Comparison of ENCODE assay signal across 28 mouse cellular contexts in genomic region chr8:84126742-84127141, GRCm38 (mm10). TPM values are rescaled to one million over a fixed set of nuclear protein-coding genes. Genes with fewer than 3 reads are reported as not detected.
DNase-seq lines count a peak whose midpoint lies in the region; ATAC-seq lines count a peak whose summit lies in the region.
"Had no signal": no experiment of that assay in that cellular context is flagged by ENCODE, and none has a peak within 500 bp of the region (broad histone marks: within the 10 kb centered on the region; RNA-seq: fewer than 3 reads in every experiment).

No protein-coding gene starts in this region.

- no peak overlapping the region for H3K4me2 ChIP-seq in embryonic facial prominence, embryonic 13.5 days
- H3K4me2 ChIP-seq in limb, embryonic 13.5 days (replicated peaks) = no peak overlapping the region
- H3K4me2 ChIP-seq: embryonic facial prominence, embryonic 15.5 days; hindbrain, embryonic 14.5 days; liver, embryonic 12.5 days; midbrain, embryonic 13.5 days; neural tube, embryonic 12.5 days; stomach, embryonic 15.5 days had no signal

- no peak overlapping the region for H3K4me3 ChIP-seq in embryonic facial prominence, embryonic 13.5 days
- H3K4me3 ChIP-seq in embryonic facial prominence, embryonic 10.5 days = no peak overlapping the region
- H3K4me3 ChIP-seq in limb, embryonic 13.5 days = no peak overlapping the region
- H3K4me3 ChIP-seq: embryonic facial prominence, embryonic 15.5 days; liver, embryonic 12.5 days; midbrain, embryonic 13.5 days; neural tube, embryonic 12.5 days; stomach, embryonic 15.5 days had no signal

- H3K9ac ChIP-seq in embryonic facial prominence, embryonic 13.5 days = no peak overlapping the region
- H3K9ac ChIP-seq in limb, embryonic 13.5 days = no peak overlapping the region
- H3K9ac ChIP-seq: embryonic facial prominence, embryonic 15.5 days; hindbrain, embryonic 14.5 days; liver, embryonic 12.5 days; neural tube, embryonic 12.5 days; stomach, embryonic 15.5 days had no signal

- H3K27me3 ChIP-seq in embryonic facial prominence, embryonic 13.5 days = peaks cover 3% of the 10 kb centered on the region; the same call in 1 of the 2 replicates
- H3K27me3 ChIP-seq in embryonic facial prominence, embryonic 10.5 days (replicated peaks; ENCODE audit: low read depth, poor library complexity, severe bottlenecking) = peaks cover 19% of the 10 kb centered on the region
- H3K27me3 ChIP-seq in limb, embryonic 13.5 days = no peaks in the 10 kb centered on the region
- H3K27me3 ChIP-seq: embryonic facial prominence, embryonic 15.5 days; midbrain, embryonic 13.5 days; stomach, embryonic 15.5 days had no signal

- H3K4me1 ChIP-seq in embryonic facial prominence, embryonic 13.5 days = peaks cover 30% of the 10 kb centered on the region
- peaks cover 32% of the 10 kb centered on the region for H3K4me1 ChIP-seq in embryonic facial prominence, embryonic 10.5 days
- peaks cover 23% of the 10 kb centered on the region for H3K4me1 ChIP-seq in limb, embryonic 13.5 days
- H3K4me1 ChIP-seq: neural tube, embryonic 12.5 days; stomach, embryonic 15.5 days had no signal

- no peak for DNase-seq in embryonic facial prominence, embryonic 10.5 days (ENCODE audit: low spot score)
- DNase-seq in thymus, postnatal 14 days = peak; percentile 35
- no peak for DNase-seq in thymus, adult 18-20 months
- no peak for DNase-seq in embryo, embryonic 10 days (ENCODE audit: low spot score)
- DNase-seq in left cerebral cortex, adult 11 months (ENCODE audit: low spot score) = no peak
- DNase-seq in cerebellum, adult 11 months = no peak
- DNase-seq: adrenal gland, postnatal 36 days; cerebellum, adult 11-12 months; cerebellum, postnatal 10 days; heart, adult 18-20 months; heart, postnatal 36 days; kidney, adult 9 months; kidney, postnatal 36 days; layer of hippocampus, adult 9-11 months; left cerebral cortex, postnatal 4 days; lung, adult 18-20 months; lung, postnatal 14 days; right cerebral cortex, postnatal 25 days had no signal

- peaks cover 8% of the 10 kb centered on the region; the same call in 1 of the 2 replicates for H3K36me3 ChIP-seq in embryonic facial prominence, embryonic 13.5 days
- peaks cover 12% of the 10 kb centered on the region for H3K36me3 ChIP-seq in embryonic facial prominence, embryonic 10.5 days (replicated peaks)
- H3K36me3 ChIP-seq in limb, embryonic 13.5 days = peaks cover 5% of the 10 kb centered on the region
- H3K36me3 ChIP-seq: liver, embryonic 12.5 days; stomach, embryonic 15.5 days had no signal

- peak overlapping the region; percentile 55; the same call in 1 of the 2 replicates for H3K27ac ChIP-seq in embryonic facial prominence, embryonic 13.5 days
- H3K27ac ChIP-seq in embryonic facial prominence, embryonic 10.5 days (replicated peaks) = no peak overlapping the region; the same call in 1 of the 2 replicates
- H3K27ac ChIP-seq in limb, embryonic 13.5 days = 0 out of 2 replicates have a peak overlapping the region, but pooled peaks have one; percentile 63
- H3K27ac ChIP-seq: embryonic facial prominence, embryonic 15.5 days; hindbrain, embryonic 14.5 days; liver, embryonic 12.5 days; midbrain, embryonic 13.5 days; neural tube, embryonic 12.5 days; stomach, embryonic 15.5 days had no signal

- ATAC-seq in embryonic facial prominence, embryonic 13.5 days (ENCODE audit: insufficient number of reproducible peaks, insufficient read depth, low FRiP score, low TSS enrichment, low read depth) = no peak
- no peak for ATAC-seq in limb, embryonic 13.5 days (ENCODE audit: low FRiP score, low read depth)
- ATAC-seq: forebrain, embryonic 14.5 days; liver, embryonic 12.5 days; midbrain, embryonic 13.5 days had no signal

- H3K9me3 ChIP-seq in embryonic facial prominence, embryonic 13.5 days = no peaks in the 10 kb centered on the region
- no peaks in the 10 kb centered on the region for H3K9me3 ChIP-seq in embryonic facial prominence, embryonic 10.5 days
- H3K9me3 ChIP-seq in limb, embryonic 13.5 days = no peaks in the 10 kb centered on the region
- H3K9me3 ChIP-seq: embryonic facial prominence, embryonic 15.5 days; liver, embryonic 12.5 days; midbrain, embryonic 13.5 days; neural tube, embryonic 12.5 days; stomach, embryonic 15.5 days had no signal

- 68% methylated on average over 2 of the region's 2 CpGs for WGBS in embryonic facial prominence, embryonic 13.5 days
- 80% methylated on average over 2 of the region's 2 CpGs for WGBS in embryonic facial prominence, embryonic 10.5 days
- WGBS in limb, embryonic 13.5 days = 60% methylated on average over 2 of the region's 2 CpGs

RNA-seq across cellular contexts. Expression of gene Podnl1, which starts 1.0 kb away (rescaled TPM):
- 1.6 and 2.0 TPM in 2 replicates for polyA plus RNA-seq in embryonic facial prominence, embryonic 13.5 days (2015; fragmentation: Nextera tagmentation; extraction: Ambion mirVana)
- polyA plus RNA-seq in embryonic facial prominence, embryonic 10.5 days (2016; fragmentation: Nextera tagmentation; extraction: Ambion mirVana) = 0.08 and 0.12 TPM in 2 replicates
- 1.9 and 2.2 TPM in 2 replicates for polyA plus RNA-seq in limb, embryonic 13.5 days (2015; fragmentation: Nextera tagmentation; extraction: Ambion mirVana)

RNA-seq across cellular contexts. Expression of gene Cc2d1a, which starts 21.0 kb away (rescaled TPM):
- 28.2 and 30.7 TPM in 2 replicates for polyA plus RNA-seq in embryonic facial prominence, embryonic 13.5 days (2015; fragmentation: Nextera tagmentation; extraction: Ambion mirVana)
- 20.4 and 21.0 TPM in 2 replicates for polyA plus RNA-seq in embryonic facial prominence, embryonic 10.5 days (2016; fragmentation: Nextera tagmentation; extraction: Ambion mirVana)
- polyA plus RNA-seq in limb, embryonic 13.5 days (2015; fragmentation: Nextera tagmentation; extraction: Ambion mirVana) = 27.6 and 29.3 TPM in 2 replicates

RNA-seq across cellular contexts. Expression of gene 4930432K21Rik, which starts 21.1 kb away (rescaled TPM):
- 1.4 and 1.8 TPM in 2 replicates for polyA plus RNA-seq in embryonic facial prominence, embryonic 13.5 days (2015; fragmentation: Nextera tagmentation; extraction: Ambion mirVana)
- polyA plus RNA-seq in embryonic facial prominence, embryonic 10.5 days (2016; fragmentation: Nextera tagmentation; extraction: Ambion mirVana) = 1.5 and 1.8 TPM in 2 replicates
- polyA plus RNA-seq in limb, embryonic 13.5 days (2015; fragmentation: Nextera tagmentation; extraction: Ambion mirVana) = 1.6 and 2.0 TPM in 2 replicates

RNA-seq across cellular contexts. Expression of gene Dcaf15, which starts 22.2 kb away (rescaled TPM):
- polyA plus RNA-seq in embryonic facial prominence, embryonic 13.5 days (2015; fragmentation: Nextera tagmentation; extraction: Ambion mirVana) = 10.8 and 12.2 TPM in 2 replicates
- 15.9 and 18.0 TPM in 2 replicates for polyA plus RNA-seq in embryonic facial prominence, embryonic 10.5 days (2016; fragmentation: Nextera tagmentation; extraction: Ambion mirVana)
- polyA plus RNA-seq in limb, embryonic 13.5 days (2015; fragmentation: Nextera tagmentation; extraction: Ambion mirVana) = 12.4 and 13.3 TPM in 2 replicates

RNA-seq across cellular contexts. Expression of gene Nanos3, which starts 58.3 kb away (rescaled TPM):
- 2.9 and 5.2 TPM in 2 replicates for polyA plus RNA-seq in embryonic facial prominence, embryonic 13.5 days (2015; fragmentation: Nextera tagmentation; extraction: Ambion mirVana)
- 2.4 and 3.5 TPM in 2 replicates for polyA plus RNA-seq in embryonic facial prominence, embryonic 10.5 days (2016; fragmentation: Nextera tagmentation; extraction: Ambion mirVana)
- 5.7 TPM in 2 replicates for polyA plus RNA-seq in limb, embryonic 13.5 days (2015; fragmentation: Nextera tagmentation; extraction: Ambion mirVana)
- polyA plus RNA-seq: urinary bladder, adult 2 months had no signal
